Mouse (Mus musculus): ENCODE measurements around the gene Hspb8. TPM values are rescaled to one million over a fixed set of nuclear protein-coding genes. Genes with fewer than 3 reads are reported as not detected.

The Hspb8 gene
- total and polyA plus RNA-seq, 3 experiments, result not detected

GRCm38 (mm10) chr5:116419322-116420045 is 3.2 kb downstream of the Hspb8 start:
- Histone ChIP-seq H3K9ac (ENCODE audit: insufficient read depth, low read depth) (no peak overlapping the region), H3K4me1 (ENCODE audit: control insufficient read depth in 1 of 2, insufficient read depth in 2 of 2) (no peaks in the 10 kb centered on the region), H3K4me2 (ENCODE audit: insufficient read depth, low read depth, poor library complexity, severe bottlenecking) (no peak overlapping the region), H3K9me3 (replicated peaks; ENCODE audit: low read length) (peaks cover 92% of the 10 kb centered on the region), H3K27me3 (replicated peaks) (no peaks in the 10 kb centered on the region), H3K36me3 (replicated peaks in 1 of 2; ENCODE audit: control insufficient read depth in 1 of 2, insufficient read depth in 1 of 2, low read length in 1 of 2) (no peaks in the 10 kb centered on the region), H3K79me2 (replicated peaks; ENCODE audit: control insufficient read depth, extremely low read depth, insufficient read depth, poor library complexity, severe bottlenecking) (no peaks in the 10 kb centered on the region), H3K4me3 (replicated peaks in 1 of 3; ENCODE audit: low read depth in 2 of 3, low read length in 2 of 3, poor library complexity in 1 of 3) (no peak overlapping the region), H3K27ac (ENCODE audit: insufficient read depth, low read depth) (no peak overlapping the region)
- no peak for DNase-seq (ENCODE audit: extremely low read depth)
- TF ChIP-seq GABPA (IDR thresholded peaks at IDR 0.05; ENCODE audit: insufficient replicate concordance, low read depth, low read length), result no peak
- no peak for TF ChIP-seq RAD21 (IDR thresholded peaks at IDR 0.05; ENCODE audit: low read depth, low read length)
- no peak for TF ChIP-seq SMC3 (IDR thresholded peaks at IDR 0.05; ENCODE audit: low read depth, low read length)
- TF ChIP-seq USF2 (conservative IDR thresholded peaks at IDR 0.05; ENCODE audit: low read depth, low read length), result no peak
- TF ChIP-seq CTCF (conservative IDR thresholded peaks at IDR 0.05 in 1 of 2, IDR thresholded peaks at IDR 0.05 in 1 of 2; ENCODE audit: low read depth in 2 of 2, low read length in 2 of 2), result no peak
- TF ChIP-seq IRF4 (IDR thresholded peaks at IDR 0.05; ENCODE audit: low read depth, low read length), result no peak
- no peak for TF ChIP-seq HCFC1 (IDR thresholded peaks at IDR 0.05; ENCODE audit: low read depth, low read length)
- TF ChIP-seq CHD2 (IDR thresholded peaks at IDR 0.05; ENCODE audit: low read length), result no peak
- TF ChIP-seq POLR2AphosphoS2 (IDR thresholded peaks at IDR 0.05; ENCODE audit: low read depth, low read length), result no peak
- no peak for TF ChIP-seq PAX5 (IDR thresholded peaks at IDR 0.05; ENCODE audit: low read length)
- no peak for TF ChIP-seq ZMIZ1 (IDR thresholded peaks at IDR 0.05; ENCODE audit: low read depth, low read length)
- TF ChIP-seq ZC3H11A (IDR thresholded peaks at IDR 0.05; ENCODE audit: low read depth, low read length), result no peak
- no peak for TF ChIP-seq TCF12 (IDR thresholded peaks at IDR 0.05; ENCODE audit: low read depth, low read length)
- no peak for TF ChIP-seq NELFE (IDR thresholded peaks at IDR 0.05; ENCODE audit: low read depth, low read length)
- dilution Hi-C loops (cut with MboI; ENCODE audit: extremely low pct_ligation_motif_present, extremely low pct_unique_long_range_greater_than_20kb, low sequenced_read_pairs), result no loop called here
- in situ Hi-C loops (cut with MboI; ENCODE audit: low pct_ligation_motif_present, low pct_unique_long_range_greater_than_20kb, low sequenced_read_pairs), result no loop called here

GRCm38 (mm10) chr5:116416208-116416607 is 6.5 kb downstream of the Hspb8 start:
- no peaks in the 10 kb centered on the region for H3K36me3 ChIP-seq (replicated peaks in 1 of 2; ENCODE audit: control insufficient read depth in 1 of 2, insufficient read depth in 1 of 2, low read length in 1 of 2)
- H3K27me3 ChIP-seq (replicated peaks), result no peaks in the 10 kb centered on the region
- no peaks in the 10 kb centered on the region for H3K79me2 ChIP-seq (replicated peaks; ENCODE audit: control insufficient read depth, extremely low read depth, insufficient read depth, poor library complexity, severe bottlenecking)
- no peak overlapping the region for H3K27ac ChIP-seq (ENCODE audit: insufficient read depth, low read depth)
- no peaks in the 10 kb centered on the region for H3K4me1 ChIP-seq (ENCODE audit: control insufficient read depth in 1 of 2, insufficient read depth in 2 of 2)
- TF ChIP-seq POLR2A (IDR thresholded peaks at IDR 0.05; ENCODE audit: low read depth, low read length) (no peak), TCF12 (IDR thresholded peaks at IDR 0.05; ENCODE audit: low read depth, low read length) (no peak), GABPA (IDR thresholded peaks at IDR 0.05; ENCODE audit: insufficient replicate concordance, low read depth, low read length) (no peak), BHLHE40 (IDR thresholded peaks at IDR 0.05; ENCODE audit: low read depth, low read length) (no peak), JUND (conservative IDR thresholded peaks at IDR 0.05; ENCODE audit: low read depth, low read length) (no peak), HCFC1 (IDR thresholded peaks at IDR 0.05; ENCODE audit: low read depth, low read length) (no peak), ZMIZ1 (IDR thresholded peaks at IDR 0.05; ENCODE audit: low read depth, low read length) (no peak), SMC3 (IDR thresholded peaks at IDR 0.05; ENCODE audit: low read depth, low read length) (no peak), ZKSCAN1 (IDR thresholded peaks at IDR 0.05; ENCODE audit: borderline replicate concordance, low read depth, low read length) (no peak)
- H3K9me3 ChIP-seq (replicated peaks; ENCODE audit: low read length), result peaks cover 90% of the 10 kb centered on the region
- in situ Hi-C loops (cut with MboI; ENCODE audit: low pct_ligation_motif_present, low pct_unique_long_range_greater_than_20kb, low sequenced_read_pairs), result no loop called here
- H3K4me2 ChIP-seq (ENCODE audit: insufficient read depth, low read depth, poor library complexity, severe bottlenecking), result no peak overlapping the region
- no peak overlapping the region for H3K4me3 ChIP-seq (replicated peaks in 1 of 3; ENCODE audit: low read depth in 2 of 3, low read length in 2 of 3, poor library complexity in 1 of 3)
- dilution Hi-C loops (cut with MboI; ENCODE audit: extremely low pct_ligation_motif_present, extremely low pct_unique_long_range_greater_than_20kb, low sequenced_read_pairs), result no loop called here
- no peak for DNase-seq (ENCODE audit: extremely low read depth)
- no peak overlapping the region for H3K9ac ChIP-seq (ENCODE audit: insufficient read depth, low read depth)
